Mouse (Mus musculus): ENCODE measurements around the gene Cblc.

The Cblc gene

DNA sequence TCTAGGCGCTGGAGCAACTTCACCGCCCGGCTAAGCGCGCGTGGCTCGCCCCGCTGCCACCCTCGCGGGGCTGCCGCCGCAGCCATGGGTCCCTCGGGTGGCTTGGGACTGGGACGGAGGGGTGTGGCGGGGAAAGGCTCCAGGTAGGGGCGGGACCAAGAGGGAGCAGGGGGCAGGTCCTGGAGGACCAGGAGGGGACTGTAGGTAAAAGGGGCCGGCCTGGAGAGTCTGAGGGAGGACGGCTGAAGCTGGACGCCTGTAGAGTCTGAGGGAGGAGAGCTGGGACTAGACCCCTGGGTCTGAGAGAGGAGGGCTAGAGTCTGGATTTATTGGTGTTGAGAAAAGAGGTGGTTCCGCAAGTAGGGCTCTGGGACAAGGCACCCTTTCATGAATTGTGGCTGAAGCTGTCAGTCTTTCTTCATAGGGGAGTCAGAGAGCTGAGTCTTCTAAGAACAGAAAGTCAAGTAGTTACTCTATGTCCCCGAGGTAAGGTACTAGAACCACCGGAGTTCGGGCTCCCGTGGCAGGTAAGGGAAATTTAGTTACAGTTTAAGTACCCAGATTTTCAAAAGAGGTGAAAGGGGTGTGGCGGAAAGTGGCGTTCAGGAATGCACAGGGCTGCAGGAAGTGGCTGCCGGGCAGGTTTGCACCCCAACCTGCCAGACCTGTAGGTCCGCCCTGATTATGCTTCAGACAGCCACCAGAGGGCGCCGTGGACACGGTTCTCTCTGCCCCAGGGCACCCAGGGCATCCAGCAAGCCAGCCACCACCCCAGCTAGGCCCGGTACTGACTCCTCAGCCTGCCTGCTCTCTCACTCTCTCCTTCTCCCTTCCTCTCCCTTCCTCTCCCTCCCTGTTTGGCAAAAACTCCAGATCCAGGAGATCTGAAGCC lies at the start of gene Cblc:
Cblc (minus strand) TSS at position 113 of the 892 bp plus-strand sequence.
- no peak for DNase-seq

DNA sequence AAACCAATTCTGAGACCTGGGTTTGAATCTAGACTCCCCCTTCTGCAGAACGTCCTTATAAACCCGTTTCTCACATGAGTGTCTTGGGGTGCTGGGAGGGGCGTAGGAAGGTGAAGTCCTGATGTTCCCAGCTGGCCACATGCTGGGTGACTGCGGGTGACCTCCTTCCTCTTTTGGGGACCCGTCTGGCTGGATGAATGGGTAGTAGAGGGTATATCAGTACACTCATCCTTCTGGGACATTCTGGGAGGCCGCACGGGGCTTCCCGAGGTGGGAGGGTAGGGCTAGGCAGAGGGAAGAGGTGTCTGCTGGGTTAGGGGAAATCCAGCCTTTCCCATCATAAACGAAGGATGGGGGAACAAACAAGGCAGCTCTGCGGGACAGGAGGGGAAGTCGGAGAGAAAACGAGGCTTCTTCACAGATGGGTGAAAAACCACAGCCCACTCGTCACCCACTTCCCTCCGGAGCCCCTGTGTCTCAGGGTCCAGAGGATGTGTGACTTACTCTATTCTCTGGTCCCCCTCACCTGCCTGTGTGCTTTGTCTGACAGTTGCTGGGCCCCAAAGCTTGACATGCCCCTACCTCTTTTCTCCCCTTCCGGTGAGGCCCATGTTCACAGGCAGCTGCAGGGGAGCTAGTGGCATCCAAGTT lies 48.0 kb upstream of the Cblc start:
- DNase-seq: no peak

DNA sequence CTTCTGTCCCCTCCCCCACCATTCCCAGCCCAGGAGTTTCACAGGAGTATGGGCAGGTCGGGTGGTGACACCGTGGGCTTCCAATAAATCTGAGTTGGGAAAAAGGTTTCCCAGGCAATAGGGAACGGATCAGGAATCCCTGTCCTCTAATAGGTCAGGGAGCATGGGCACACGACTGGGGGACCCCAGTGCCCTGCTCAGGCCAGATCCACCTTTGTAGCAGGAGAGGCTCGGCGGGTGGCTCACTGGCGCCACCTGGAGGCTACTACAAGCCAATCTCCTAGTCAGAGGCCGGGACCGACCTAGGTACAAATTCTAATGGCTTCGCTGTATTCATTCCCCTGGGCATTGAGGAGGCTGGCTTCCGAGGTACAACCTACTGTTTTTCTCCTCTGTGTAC lies 47.0 kb upstream of the Cblc start:
- DNase-seq: peak; percentile 14

DNA sequence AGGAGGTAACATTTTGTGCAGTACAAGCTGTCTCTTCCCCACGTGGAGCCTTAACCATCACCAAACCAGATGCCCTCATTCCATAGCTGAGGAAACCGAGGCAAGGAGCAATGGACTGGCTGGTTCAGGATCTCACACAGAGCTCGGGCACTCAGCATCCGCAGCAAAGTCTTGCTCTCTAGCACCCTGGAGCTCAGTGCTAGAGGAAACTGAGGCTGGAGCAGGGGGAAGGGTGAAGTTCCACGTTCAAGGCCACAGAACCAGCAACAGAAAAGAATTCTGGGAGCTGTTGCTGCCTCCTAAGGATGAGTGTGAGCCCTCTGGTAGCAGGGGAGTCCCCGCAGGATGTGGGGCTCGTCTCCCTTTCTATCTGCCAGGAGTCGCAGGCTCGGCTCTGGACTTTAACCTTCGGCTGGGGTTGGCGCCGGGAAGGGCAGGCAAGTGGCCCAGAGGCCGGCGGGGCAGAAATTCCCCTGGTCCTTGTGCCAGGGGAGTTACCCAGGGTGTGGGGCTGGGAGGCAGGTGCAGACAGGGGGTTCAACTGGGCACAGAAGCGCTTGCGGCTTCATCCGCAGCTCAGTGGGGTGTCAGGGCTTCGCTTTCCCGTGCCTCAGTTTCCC lies 46.4 kb upstream of the Cblc start:
- no peak for DNase-seq

DNA sequence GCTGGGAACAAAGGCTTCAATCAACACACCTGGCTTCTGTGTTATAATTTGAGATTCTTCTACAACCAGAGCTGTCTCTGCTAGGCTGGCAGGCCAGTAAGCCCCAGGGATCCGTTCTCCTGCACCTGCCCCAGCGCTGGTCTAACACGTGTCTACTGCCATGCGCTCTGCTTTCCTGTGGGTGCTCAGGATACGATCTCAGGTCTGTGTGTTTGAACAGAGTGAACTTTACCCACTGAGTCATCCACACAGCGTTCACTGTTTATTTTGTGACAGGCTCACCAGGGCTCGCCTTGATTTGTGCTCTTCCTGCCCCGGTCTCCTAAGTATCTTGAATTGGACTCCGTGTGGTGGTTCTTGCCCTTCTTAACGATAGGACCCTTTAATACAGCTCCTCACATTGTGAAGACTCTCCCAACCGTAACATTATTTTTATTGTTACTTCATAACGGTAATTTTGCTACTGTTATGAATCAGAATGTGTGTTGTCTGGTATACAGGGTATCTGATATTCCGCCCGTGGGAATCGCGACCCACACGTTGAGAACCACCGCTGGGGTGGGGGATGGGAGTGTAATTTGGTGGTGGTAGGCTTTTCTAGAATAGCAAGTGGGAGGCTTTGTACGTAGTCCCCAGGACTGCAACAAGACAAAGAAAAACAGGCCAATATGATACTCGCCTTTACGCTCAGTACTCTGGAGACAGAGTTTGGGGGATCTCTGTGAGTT lies 45.2 kb upstream of the Cblc start:
- no peak for DNase-seq

DNA sequence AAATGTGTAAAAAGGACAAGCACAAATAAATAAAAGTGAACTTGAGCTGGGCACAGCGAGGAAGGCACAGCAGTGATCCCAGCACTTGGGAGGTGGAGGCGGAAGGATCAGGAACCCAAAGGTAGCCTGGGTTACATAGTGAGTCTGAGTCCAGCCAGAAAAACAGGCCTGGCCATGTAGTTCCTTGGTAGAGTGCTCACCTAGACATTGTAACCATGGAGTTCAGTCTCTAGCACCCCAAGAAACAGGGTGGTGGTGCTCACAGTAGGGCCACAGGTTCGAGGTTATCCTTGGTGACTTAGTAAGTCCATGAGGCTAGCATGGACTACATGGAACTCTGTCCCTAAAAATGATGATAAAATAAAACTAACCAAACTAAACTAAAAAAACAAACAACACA lies 44.3 kb upstream of the Cblc start:
- DNase-seq: no peak

DNA sequence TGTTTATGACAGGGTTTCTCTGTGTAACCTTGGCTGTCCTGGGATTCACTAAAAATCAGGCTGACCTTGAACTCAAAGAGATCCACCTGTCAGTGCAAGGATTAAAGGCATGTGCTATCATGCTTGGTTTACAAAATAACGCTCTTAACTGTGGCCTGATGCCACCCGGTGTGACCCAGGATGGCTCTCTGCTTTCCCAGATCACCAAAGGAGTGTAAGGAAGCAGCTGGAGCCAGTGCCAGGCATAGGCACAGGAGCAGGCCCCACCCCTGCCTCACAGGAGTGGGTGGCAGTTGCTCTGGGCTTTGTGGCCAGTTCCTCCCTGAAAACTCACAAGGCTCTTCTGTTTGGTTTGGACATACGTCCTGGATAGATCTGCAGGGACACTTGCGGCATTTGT lies 43.8 kb upstream of the Cblc start:
- no peak for DNase-seq

DNA sequence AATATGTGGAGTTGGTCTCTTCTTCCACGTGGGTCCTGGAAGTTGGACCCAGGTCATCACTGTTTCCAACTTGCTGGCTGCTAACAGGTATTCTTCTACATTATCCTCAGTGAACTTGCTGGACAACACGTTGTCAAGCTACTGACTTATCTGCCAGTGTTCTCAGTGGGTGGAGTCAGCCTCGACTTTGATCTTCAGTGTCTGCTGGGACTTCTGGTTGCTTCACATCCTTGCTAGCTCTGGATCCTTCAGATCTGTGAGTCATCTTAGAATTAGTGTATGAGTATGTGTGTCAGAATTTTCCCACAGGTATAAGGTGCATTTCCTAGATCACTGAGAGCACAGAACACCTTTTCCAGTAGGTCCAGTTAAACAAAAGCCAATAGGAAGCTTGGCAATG lies 40.2 kb upstream of the Cblc start:
- no peak for DNase-seq

DNA sequence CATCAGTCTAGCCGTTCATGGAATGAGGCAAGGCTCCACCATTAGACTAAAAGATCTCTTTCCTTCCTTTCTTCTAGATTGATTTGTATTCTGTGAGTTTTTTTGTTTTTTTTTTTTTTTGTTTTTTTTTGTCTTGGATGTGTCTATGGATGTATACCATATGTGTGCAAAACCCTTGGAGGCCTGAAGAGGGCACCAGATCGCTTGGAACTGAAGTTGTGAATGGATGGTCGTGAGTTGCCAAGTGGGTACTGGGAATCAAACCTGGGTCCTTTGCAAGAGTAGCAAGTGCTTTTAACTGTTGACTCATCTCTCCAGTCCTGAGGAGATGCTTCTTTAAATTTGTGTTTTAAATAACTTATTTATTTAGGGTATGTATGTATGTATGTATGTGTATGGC lies 37.4 kb upstream of the Cblc start:
- DNase-seq: no peak

DNA sequence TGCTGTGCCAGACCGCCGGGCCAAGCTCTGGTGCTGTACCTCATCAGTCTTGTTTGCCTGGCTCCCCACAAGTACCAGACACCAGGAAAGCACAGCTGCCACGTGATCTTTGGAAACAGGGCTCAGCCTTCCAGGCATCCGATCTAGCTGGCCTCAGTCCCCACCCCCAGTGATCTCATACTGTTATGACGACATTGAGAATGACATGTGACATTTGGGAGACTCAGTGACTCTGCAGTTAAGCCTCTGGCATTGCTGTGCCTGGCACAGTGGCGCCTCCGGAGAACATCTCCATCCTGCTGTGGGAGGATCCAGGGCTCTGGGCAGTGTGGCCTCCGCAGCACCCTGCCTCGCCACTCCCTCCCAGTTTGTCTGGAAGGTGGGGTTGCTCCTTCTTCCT lies 35.2 kb upstream of the Cblc start:
- no peak for DNase-seq

DNA sequence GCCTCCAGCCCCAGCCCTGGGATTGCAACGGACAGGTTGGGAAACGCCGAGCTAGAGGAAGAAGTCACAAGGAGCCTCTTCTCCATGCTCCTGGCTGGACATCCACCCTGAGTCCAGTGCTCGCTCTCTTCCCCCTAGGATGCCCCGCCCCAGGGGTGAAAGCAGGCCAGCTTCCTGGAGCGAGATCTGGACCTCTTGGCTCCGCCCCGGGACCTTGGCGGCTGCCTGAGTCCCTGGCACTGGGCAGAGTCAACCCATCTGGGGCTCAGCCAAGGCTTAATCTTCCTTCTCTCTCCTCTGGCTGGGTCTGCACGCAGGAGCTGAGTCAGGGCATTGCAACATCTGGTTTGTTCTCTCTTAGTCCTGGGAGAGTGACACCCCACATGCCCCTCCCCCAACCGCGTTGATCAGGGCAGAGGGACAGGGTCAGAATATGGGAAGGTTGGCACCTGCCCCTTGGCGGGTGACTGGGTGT lies 34.1 kb upstream of the Cblc start:
- no peak for DNase-seq

DNA sequence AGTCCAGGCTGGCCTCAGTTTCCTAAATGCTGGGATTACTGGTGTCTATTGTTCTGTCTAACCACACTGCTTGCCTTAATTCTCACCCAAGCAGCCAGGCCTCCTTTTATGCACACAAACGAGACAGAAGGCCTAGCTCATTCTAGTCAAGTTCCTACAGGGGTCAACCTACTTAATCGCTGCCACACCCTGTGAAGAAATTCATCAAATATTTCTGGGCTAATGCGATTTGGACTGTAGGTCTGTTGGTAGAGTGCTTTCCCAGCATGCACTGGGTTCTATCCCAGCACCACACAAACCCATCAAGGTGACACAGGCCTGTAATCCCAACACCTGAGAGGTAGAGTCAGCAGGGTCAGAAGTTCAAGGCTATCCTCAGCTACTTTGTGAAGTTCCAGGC lies 33.1 kb upstream of the Cblc start:
- no peak for DNase-seq

DNA sequence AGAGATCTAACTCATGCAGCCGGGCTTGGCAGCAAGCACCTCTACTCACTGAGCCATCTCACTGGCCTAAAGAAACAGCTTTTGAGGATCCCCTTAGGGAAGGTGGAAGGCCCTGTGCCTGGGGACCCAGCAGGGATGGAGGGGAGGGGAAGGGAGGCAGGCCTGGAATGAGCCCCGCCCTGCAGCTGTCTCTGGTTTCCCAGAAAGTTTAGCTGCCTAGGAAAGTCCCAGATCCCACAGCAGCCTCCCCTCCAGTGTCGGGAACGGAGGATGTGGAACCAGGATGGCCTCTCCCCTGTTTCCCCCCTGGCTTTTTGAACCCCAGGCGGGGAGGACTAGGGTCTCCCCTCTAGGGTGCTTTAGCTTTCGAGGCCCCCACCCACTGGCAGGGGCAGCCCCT lies 30.1 kb upstream of the Cblc start:
- DNase-seq: no peak

DNA sequence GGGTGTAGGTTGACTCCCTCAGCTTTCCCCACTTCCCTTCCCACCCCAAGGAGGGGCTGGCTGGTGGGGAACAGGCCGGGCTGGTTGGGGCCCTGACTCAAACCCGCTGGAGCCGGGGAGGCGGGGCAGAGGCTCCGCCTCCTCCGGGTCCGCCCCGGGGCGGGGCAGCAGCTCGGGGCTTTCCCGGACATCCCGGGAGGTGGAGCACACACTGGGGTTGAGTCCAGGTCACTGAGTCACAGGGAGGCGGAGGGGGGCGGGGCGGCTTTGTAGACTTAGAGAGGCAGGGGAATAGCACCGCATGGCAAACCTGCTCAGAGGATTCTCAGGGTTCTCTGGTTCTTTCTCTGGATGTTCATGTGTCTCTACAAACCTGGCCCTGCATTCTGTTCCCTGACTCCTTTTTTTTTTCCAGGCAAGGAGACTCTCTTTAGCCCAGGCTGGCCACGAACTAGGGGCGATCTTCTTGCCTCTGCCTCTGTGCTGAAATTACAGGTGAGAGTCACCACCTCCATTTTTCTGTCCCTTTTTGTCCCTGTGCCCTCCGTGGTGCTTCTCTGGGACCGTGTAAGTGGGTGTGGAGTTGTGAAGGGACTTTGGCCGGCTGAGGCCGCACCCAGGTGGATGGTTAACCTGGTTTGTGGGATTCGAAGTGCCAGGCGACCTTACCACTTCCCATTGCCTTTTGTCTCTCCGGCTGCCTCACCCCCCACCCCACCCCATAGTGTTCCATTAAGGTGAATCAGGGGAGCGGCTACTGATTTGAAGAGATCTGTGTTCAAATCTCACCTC lies 27.8 kb upstream of the Cblc start:
- no peak for DNase-seq

DNA sequence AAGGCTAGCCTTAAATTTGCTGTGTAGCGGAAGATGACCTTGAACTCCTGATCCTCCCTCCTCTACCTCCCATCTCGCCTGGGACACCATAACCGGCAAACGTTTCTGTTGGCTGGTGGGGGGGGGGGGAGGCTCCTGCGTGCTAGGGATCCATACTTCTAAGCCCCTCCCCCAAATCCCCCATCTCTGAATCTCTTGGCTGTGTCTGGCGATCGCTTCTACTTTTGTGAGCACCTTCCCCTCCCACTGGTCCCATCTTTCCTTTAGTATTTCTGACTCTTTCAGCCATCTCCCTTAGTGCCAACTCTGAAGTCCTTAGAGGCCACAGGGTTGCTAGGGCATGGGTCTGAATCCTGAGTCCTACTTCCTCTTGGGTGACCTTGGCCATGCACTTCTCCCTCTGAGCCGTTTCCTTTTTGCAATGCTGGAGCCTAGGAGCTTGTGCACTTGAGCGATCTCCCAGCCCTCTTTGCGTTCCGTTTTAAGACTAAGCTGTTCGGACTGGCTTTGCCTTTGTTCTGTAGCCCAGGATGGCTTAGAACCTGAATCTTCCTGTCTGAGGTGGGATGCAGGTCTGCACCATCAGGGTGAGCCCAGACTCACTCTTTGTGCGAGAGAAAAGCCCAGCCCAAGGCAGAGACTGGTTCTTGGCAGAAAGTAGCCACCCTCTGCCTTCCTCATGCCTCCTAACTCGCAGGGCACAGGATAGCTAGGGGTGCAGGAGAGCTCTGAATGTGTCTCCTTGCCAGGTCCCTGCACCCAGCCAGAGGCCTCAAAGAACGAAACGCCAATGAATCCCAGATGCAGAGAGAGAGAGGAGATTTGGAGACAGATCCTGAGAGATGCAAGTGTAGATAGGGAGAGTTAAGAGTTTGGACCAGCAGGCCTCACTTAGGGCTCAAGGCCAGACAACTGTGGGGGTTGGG lies 26.9 kb upstream of the Cblc start:
- no peak for DNase-seq

DNA sequence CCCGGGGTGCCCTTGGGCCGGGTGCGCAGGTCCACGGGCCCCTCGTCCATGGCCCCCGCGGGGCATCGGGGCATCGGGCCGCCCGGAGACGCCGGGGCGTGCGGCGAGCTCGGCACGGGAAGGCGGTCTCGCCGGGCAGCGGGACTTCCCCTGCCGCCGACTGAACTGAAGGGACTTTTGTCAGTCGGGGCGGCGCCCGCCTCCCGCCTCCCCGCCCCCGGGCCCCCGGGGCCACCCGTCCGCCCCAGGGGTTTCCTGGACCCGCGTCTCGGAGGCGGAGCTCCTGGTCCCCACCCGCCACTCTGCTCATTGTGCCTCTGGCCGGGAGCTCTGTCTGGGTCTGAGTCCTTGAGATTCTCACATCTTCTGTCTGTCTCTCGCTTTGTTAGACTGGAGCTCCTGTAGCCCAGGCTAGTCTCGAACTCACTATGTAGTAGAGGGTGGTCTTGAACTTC lies 26.0 kb upstream of the Cblc start, which contains the start of gene Bcl3:
Bcl3 (minus strand) TSS at position 167 of the 455 bp plus-strand sequence.
- DNase-seq: no peak

DNA sequence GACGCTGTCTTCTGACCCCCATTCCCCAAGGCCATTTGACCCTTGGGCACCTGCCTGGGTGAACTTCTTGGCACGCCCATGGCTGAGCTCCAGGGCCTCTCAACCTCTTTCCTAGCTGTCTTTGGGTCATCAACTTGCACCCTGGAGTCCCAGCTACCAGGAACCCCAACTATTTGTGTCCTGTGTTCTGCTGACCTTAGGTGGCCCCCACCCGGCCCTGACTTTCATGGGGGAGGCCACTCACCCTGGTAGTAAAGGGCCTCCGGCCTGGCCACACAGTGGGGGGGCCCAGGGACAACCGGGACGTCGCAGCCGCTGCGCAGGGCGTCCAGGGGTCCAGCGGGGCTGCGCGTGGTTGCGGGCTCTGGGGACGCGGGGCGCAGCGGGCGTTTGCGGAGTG lies 25.6 kb upstream of the Cblc start:
- DNase-seq: no peak

DNA sequence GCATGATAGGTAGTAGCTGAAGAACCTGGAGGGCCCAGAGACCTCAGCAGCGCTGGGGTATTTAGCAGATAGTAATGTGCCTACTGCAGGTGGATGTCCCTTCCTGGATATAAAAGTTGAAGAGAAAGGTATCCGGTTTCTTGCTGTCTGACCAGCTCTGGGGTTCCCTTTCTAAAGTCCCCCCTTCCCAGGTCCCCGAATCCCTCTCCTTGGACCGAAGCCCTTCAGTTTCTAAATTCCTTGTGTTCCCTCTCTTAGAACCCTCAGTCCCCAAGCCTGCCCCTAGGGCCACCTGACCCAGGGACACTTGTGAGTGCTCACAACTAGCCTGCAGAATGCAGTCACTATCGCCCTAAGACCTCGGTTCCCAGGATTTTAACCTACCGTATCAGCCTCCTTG lies 25.0 kb upstream of the Cblc start:
- no peak for DNase-seq

DNA sequence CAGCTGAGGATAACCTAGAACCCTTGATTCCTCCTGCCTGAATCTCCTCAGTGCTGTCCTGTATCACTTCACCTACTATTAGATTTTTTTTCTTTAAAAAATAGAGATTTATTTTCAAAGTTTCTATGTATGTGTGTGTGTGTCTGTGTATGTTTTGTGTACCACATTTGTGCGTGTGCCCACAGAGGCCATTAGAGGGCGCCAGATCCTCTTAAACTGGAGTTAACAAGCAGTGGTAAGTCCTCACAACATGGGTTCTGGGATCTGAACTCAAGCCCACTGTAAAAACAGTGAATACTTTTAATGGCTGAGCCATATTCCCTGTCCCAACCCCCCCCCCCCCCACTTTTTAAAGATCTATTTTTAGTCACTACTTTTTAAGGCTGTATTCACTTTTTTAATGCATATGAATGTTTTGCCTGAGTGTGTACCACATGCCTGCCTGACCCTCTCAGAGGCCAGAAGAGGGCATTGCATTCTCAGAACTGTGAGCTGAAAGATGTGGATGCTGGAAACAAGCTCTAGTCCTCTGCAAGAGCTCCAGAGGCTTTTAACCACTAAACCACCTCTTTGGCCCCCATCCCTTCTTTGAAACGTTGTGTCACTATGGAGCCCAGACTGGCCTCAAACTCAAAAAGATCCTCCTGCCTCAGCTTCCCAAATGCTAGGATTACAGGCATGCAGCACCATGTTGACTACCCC lies 23.9 kb upstream of the Cblc start:
- DNase-seq: no peak

DNA sequence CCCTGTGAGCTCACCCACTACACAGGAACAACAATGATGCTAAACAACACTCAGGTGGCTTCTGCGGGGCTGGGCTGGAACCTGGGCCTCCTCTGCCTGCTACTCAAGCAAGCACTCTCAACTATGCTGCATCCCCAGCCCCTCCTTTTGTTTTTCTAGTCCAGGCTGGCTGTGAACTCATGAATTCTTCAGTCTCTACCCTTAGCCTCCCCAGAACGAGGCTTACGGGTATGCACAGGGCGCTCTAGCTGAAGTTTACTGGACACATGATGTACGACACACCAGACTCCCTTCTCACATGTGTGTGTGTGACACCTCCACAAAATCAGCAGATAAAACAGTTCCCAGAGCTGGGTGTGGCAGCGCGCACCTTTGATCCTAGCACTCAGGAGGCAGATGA lies 22.3 kb upstream of the Cblc start:
- DNase-seq: no peak

All from cerebellum, adult 11-12 months (tissue).